Mouse (Mus musculus) embryonic facial prominence, embryonic 10.5 days (tissue): Measurements from ENCODE around the gene Sprn. TPM values are rescaled to one million over a fixed set of nuclear protein-coding genes. Genes with fewer than 3 reads are reported as not detected.
A peak's percentile ranks its signal among the peaks of the same experiment; 100 is the strongest.

Experiments
- DNase-seq: peaks from one replicate; pipeline ENCODE4 v3.0.0-alpha.2; 2017; ENCODE audit warnings: low spot score
- H3K27ac ChIP-seq: fragments of 300-500 bp; sonication (generic); replicated peaks from 2 replicates; pipeline ENCODE4 v1.5.1; 2016; ENCODE audit warnings: mild to moderate bottlenecking
- H3K27me3 ChIP-seq: fragments of 300-500 bp; sonication (generic); replicated peaks from 2 replicates; pipeline ENCODE4 v1.6.1; 2016; ENCODE audit warnings: low read depth, mild to moderate bottlenecking; ENCODE audit not compliant: poor library complexity, severe bottlenecking
- H3K36me3 ChIP-seq: fragments of 300-500 bp; sonication (generic); replicated peaks from 2 replicates; pipeline ENCODE4 v1.6.1; 2016; ENCODE audit warnings: mild to moderate bottlenecking, moderate library complexity
- H3K4me1 ChIP-seq: fragments of 300-500 bp; sonication (generic); 2 replicates; pipeline ENCODE4 v1.6.1; 2016
- H3K4me3 ChIP-seq: fragments of 300-500 bp; sonication (generic); 2 replicates; pipeline ENCODE4 v1.5.1; 2016; ENCODE audit warnings: mild to moderate bottlenecking, moderate library complexity
- H3K9me3 ChIP-seq: fragments of 300-500 bp; sonication (generic); 2 replicates; pipeline ENCODE4 v1.6.1; 2016; ENCODE audit warnings: mild to moderate bottlenecking
- WGBS: fragments of 180-500 bp; shearing (Covaris S2); methylation state at CpG from one replicate; pipeline ENCODE4 v1.1.7; 2016; 5-methylcytosine and 5-hydroxymethylcytosine counted together
- polyA plus RNA-seq: library from polyadenylated mRNA; unstranded; fragments of >200 nt; fragmentation: Nextera tagmentation; extraction: Ambion mirVana; gene quantifications from 2 replicates; pipeline ENCODE4 v1.2.1, GENCODE M21; 2016

The Sprn gene
- polyA plus RNA-seq, 1 experiment from 2014 or later = 0.67 TPM

GRCm38 (mm10) chr7:140180692-140181091, 26.0 kb upstream of the Sprn start:
- H3K9me3 ChIP-seq = no peaks in the 10 kb centered on the region
- H3K4me1 ChIP-seq = no peaks in the 10 kb centered on the region
- H3K36me3 ChIP-seq = no peaks in the 10 kb centered on the region
- H3K27ac ChIP-seq = no peak overlapping the region
- no peak for DNase-seq
- H3K27me3 ChIP-seq = no peaks in the 10 kb centered on the region
- whole genome bisulfite sequencing = 90% methylated on average over 2 of the region's 2 CpGs
- no peak overlapping the region for H3K4me3 ChIP-seq

GRCm38 (mm10) chr7:140179176-140179575, 24.5 kb upstream of the Sprn start:
- H3K27me3 ChIP-seq = no peaks in the 10 kb centered on the region
- no peaks in the 10 kb centered on the region for H3K4me1 ChIP-seq
- no peak overlapping the region for H3K4me3 ChIP-seq
- DNase-seq = no peak
- no peaks in the 10 kb centered on the region for H3K36me3 ChIP-seq
- no peaks in the 10 kb centered on the region for H3K9me3 ChIP-seq
- H3K27ac ChIP-seq = no peak overlapping the region
- WGBS = 84% methylated on average over 2 of the region's 2 CpGs

- no peaks in the 10 kb centered on the region for H3K9me3 ChIP-seq
- WGBS = 79% methylated on average over 1 of the region's 1 CpGs
- DNase-seq = no peak
- H3K36me3 ChIP-seq = no peaks in the 10 kb centered on the region
- no peaks in the 10 kb centered on the region for H3K4me1 ChIP-seq
- no peak within 1 kb of the TSS for H3K27ac ChIP-seq
- no peaks in the 10 kb centered on the region for H3K27me3 ChIP-seq
- H3K4me3 ChIP-seq = no peak within 1 kb of the TSS
These were observed 18.3 kb upstream of the Sprn start, which contains the start of gene Olfr523 for GRCm38 (mm10) chr7:140172936-140173335. Olfr523 (plus strand) TSS chr7:140173217.

- 92% methylated on average over 3 of the region's 3 CpGs for WGBS
- Histone ChIP-seq H3K4me3 (no peak overlapping the region), H3K4me1 (no peaks in the 10 kb centered on the region), H3K36me3 (no peaks in the 10 kb centered on the region), H3K27me3 (no peaks in the 10 kb centered on the region), H3K27ac (no peak overlapping the region), H3K9me3 (no peaks in the 10 kb centered on the region)
- DNase-seq = no peak
These were observed 16.2 kb upstream of the Sprn start for GRCm38 (mm10) chr7:140170863-140171262.

- H3K9me3 ChIP-seq = no peaks in the 10 kb centered on the region
- no peak for DNase-seq
- H3K36me3 ChIP-seq = no peaks in the 10 kb centered on the region
- H3K4me3 ChIP-seq = no peak overlapping the region
- no peak overlapping the region for H3K27ac ChIP-seq
- H3K4me1 ChIP-seq = no peaks in the 10 kb centered on the region
- WGBS = 76% methylated on average over 4 of the region's 4 CpGs
- no peaks in the 10 kb centered on the region for H3K27me3 ChIP-seq
These were observed 14.7 kb upstream of the Sprn start for GRCm38 (mm10) chr7:140169386-140169785.

GRCm38 (mm10) chr7:140167950-140168349, 13.3 kb upstream of the Sprn start:
- Histone ChIP-seq H3K27me3 (no peaks in the 10 kb centered on the region), H3K4me1 (no peaks in the 10 kb centered on the region), H3K27ac (no peak overlapping the region), H3K4me3 (no peak overlapping the region), H3K9me3 (no peaks in the 10 kb centered on the region), H3K36me3 (no peaks in the 10 kb centered on the region)
- DNase-seq = no peak
- 82% methylated on average over 1 of the region's 1 CpGs for WGBS

- 77% methylated on average over 7 of the region's 7 CpGs for WGBS
- H3K27me3 ChIP-seq = no peaks in the 10 kb centered on the region
- no peaks in the 10 kb centered on the region for H3K9me3 ChIP-seq
- no peaks in the 10 kb centered on the region for H3K4me1 ChIP-seq
- H3K4me3 ChIP-seq = no peak within 1 kb of the TSS
- H3K36me3 ChIP-seq = no peaks in the 10 kb centered on the region
- no peak for DNase-seq
- H3K27ac ChIP-seq = no peak within 1 kb of the TSS
These were observed 10.0 kb upstream of the Sprn start, which contains the start of gene Olfr522 for GRCm38 (mm10) chr7:140164664-140165063. Olfr522 (minus strand) TSS chr7:140164764.

- Histone ChIP-seq H3K27ac (no peak overlapping the region), H3K9me3 (no peaks in the 10 kb centered on the region), H3K4me3 (no peak overlapping the region), H3K4me1 (no peaks in the 10 kb centered on the region), H3K27me3 (peaks cover 27% of the 10 kb centered on the region), H3K36me3 (no peaks in the 10 kb centered on the region)
- 88% methylated on average over 3 of the region's 3 CpGs for WGBS
- no peak for DNase-seq
These were observed 5.7 kb upstream of the Sprn start for GRCm38 (mm10) chr7:140160363-140160762.

GRCm38 (mm10) chr7:140153829-140154217, 854 bp downstream of the Sprn start:
- Histone ChIP-seq H3K9me3 (no peaks in the 10 kb centered on the region), H3K4me3 (peak overlapping the region; percentile 53), H3K27ac (no peak overlapping the region), H3K36me3 (no peaks in the 10 kb centered on the region), H3K27me3 (peaks cover 64% of the 10 kb centered on the region), H3K4me1 (peaks cover 19% of the 10 kb centered on the region)
- 16% methylated on average over 4 of the region's 4 CpGs for WGBS
- no peak for DNase-seq

- H3K4me3 ChIP-seq = peak overlapping the region; percentile 53
- H3K36me3 ChIP-seq = no peaks in the 10 kb centered on the region
- no peaks in the 10 kb centered on the region for H3K9me3 ChIP-seq
- no peak overlapping the region; the same call in 1 of the 2 replicates for H3K27ac ChIP-seq
- WGBS = 6% methylated on average over 28 of the region's 28 CpGs
- H3K4me1 ChIP-seq = peaks cover 19% of the 10 kb centered on the region
- peak; percentile 49 for DNase-seq
- peaks cover 62% of the 10 kb centered on the region for H3K27me3 ChIP-seq
These were observed 1.3 kb downstream of the Sprn start for GRCm38 (mm10) chr7:140153383-140153782.

- no peak overlapping the region for H3K27ac ChIP-seq
- H3K9me3 ChIP-seq = no peaks in the 10 kb centered on the region
- H3K36me3 ChIP-seq = peaks cover 6% of the 10 kb centered on the region
- no peaks in the 10 kb centered on the region for H3K27me3 ChIP-seq
- DNase-seq = no peak
- 84% methylated on average over 4 of the region's 4 CpGs for WGBS
- no peaks in the 10 kb centered on the region for H3K4me1 ChIP-seq
- H3K4me3 ChIP-seq = no peak overlapping the region
These were observed 10.1 kb downstream of the Sprn start for GRCm38 (mm10) chr7:140144550-140144949.

- Histone ChIP-seq H3K36me3 (no peaks in the 10 kb centered on the region), H3K27ac (no peak overlapping the region), H3K4me1 (peaks cover 6% of the 10 kb centered on the region), H3K27me3 (no peaks in the 10 kb centered on the region), H3K9me3 (no peaks in the 10 kb centered on the region), H3K4me3 (no peak overlapping the region)
- DNase-seq = peak; percentile 66
- 7% methylated on average over 14 of the region's 14 CpGs for WGBS
These were observed 13.3 kb downstream of the Sprn start for GRCm38 (mm10) chr7:140141350-140141749.

GRCm38 (mm10) chr7:140138021-140138310, 16.7 kb downstream of the Sprn start:
- Histone ChIP-seq H3K36me3 (peaks cover 10% of the 10 kb centered on the region; the same call in 1 of the 2 replicates), H3K27ac (peak overlapping the region; percentile 93), H3K9me3 (no peaks in the 10 kb centered on the region), H3K4me1 (peaks cover 6% of the 10 kb centered on the region), H3K27me3 (no peaks in the 10 kb centered on the region), H3K4me3 (peak overlapping the region; percentile 93)
- no peak for DNase-seq
- WGBS = 2% methylated on average over 8 of the region's 8 CpGs
